Mouse (Mus musculus): ENCODE measurements at regions not wholly inside any gene's neighbourhood (a gene's known extent, or its start where the extent isn't known, plus 50 kb on each side); places are given as distances from the start of the nearest gene placed in this dataset.
A peak's percentile ranks its signal among the peaks of the same experiment; 100 is the strongest.

- no peaks in the 10 kb centered on the region for H3K27me3 ChIP-seq (ENCODE audit: control insufficient read depth, insufficient read depth, low read length)
- no peaks in the 10 kb centered on the region for H3K9me3 ChIP-seq (ENCODE audit: control insufficient read depth, low read length)
- no peak overlapping the region for H3K9ac ChIP-seq (ENCODE audit: low read depth, low read length, severe bottlenecking)
- WGBS: 79% methylated on average over 4 of the region's 4 CpGs
- no peaks in the 10 kb centered on the region for H3K36me3 ChIP-seq (ENCODE audit: control insufficient read depth, insufficient read depth, low read length)
- DNase-seq (ENCODE audit: low spot score): no peak
- H3K4me1 ChIP-seq (ENCODE audit: control insufficient read depth, insufficient read depth, low read length): no peaks in the 10 kb centered on the region
- H3K27ac ChIP-seq (replicated peaks; ENCODE audit: low read depth, low read length): no peak overlapping the region
- TF ChIP-seq POLR2A (IDR thresholded peaks at IDR 0.05; ENCODE audit: borderline replicate concordance, extremely low read depth, insufficient read depth, insufficient read length): no peak
- no peak overlapping the region for H3K4me2 ChIP-seq (replicated peaks; ENCODE audit: low read depth, low read length, severe bottlenecking)
- no peak for ATAC-seq (ENCODE audit: low FRiP score, low read depth)
- H3K4me3 ChIP-seq (replicated peaks; ENCODE audit: low read length): no peak overlapping the region
Measured at GRCm38 (mm10) chr3:117132897-117133296, 164.1 kb upstream of the Palmd start.

- Histone ChIP-seq H3K27ac (replicated peaks; ENCODE audit: low read depth, low read length) (no peak overlapping the region), H3K9me3 (ENCODE audit: control insufficient read depth, low read length) (no peaks in the 10 kb centered on the region), H3K27me3 (ENCODE audit: control insufficient read depth, insufficient read depth, low read length) (no peaks in the 10 kb centered on the region), H3K36me3 (ENCODE audit: control insufficient read depth, insufficient read depth, low read length) (no peaks in the 10 kb centered on the region), H3K4me3 (replicated peaks; ENCODE audit: low read length) (no peak overlapping the region), H3K4me2 (replicated peaks; ENCODE audit: low read depth, low read length, severe bottlenecking) (no peak overlapping the region), H3K9ac (ENCODE audit: low read depth, low read length, severe bottlenecking) (no peak overlapping the region), H3K4me1 (ENCODE audit: control insufficient read depth, insufficient read depth, low read length) (no peaks in the 10 kb centered on the region)
- ATAC-seq (ENCODE audit: low FRiP score, low read depth) (no peak), DNase-seq (ENCODE audit: low spot score) (no peak)
- no peak for TF ChIP-seq POLR2A (IDR thresholded peaks at IDR 0.05; ENCODE audit: borderline replicate concordance, extremely low read depth, insufficient read depth, insufficient read length)
- WGBS: 92% methylated on average over 3 of the region's 3 CpGs
Measured at GRCm38 (mm10) chr3:117122211-117122610, 153.4 kb upstream of the Palmd start.

GRCm38 (mm10) chr3:117120086-117121055 is 151.6 kb upstream of the Palmd start:
- Histone ChIP-seq H3K4me3 (replicated peaks; ENCODE audit: low read length) (no peak overlapping the region), H3K4me2 (replicated peaks; ENCODE audit: low read depth, low read length, severe bottlenecking) (no peak overlapping the region), H3K9me3 (ENCODE audit: control insufficient read depth, low read length) (no peaks in the 10 kb centered on the region), H3K4me1 (ENCODE audit: control insufficient read depth, insufficient read depth, low read length) (no peaks in the 10 kb centered on the region), H3K36me3 (ENCODE audit: control insufficient read depth, insufficient read depth, low read length) (no peaks in the 10 kb centered on the region), H3K27me3 (ENCODE audit: control insufficient read depth, insufficient read depth, low read length) (no peaks in the 10 kb centered on the region), H3K27ac (replicated peaks; ENCODE audit: low read depth, low read length) (no peak overlapping the region), H3K9ac (ENCODE audit: low read depth, low read length, severe bottlenecking) (no peak overlapping the region)
- ATAC-seq (ENCODE audit: low FRiP score, low read depth) (no peak), DNase-seq (ENCODE audit: low spot score) (peak; percentile 63)
- 55% methylated on average over 13 of the region's 13 CpGs for WGBS
- no peak for TF ChIP-seq POLR2A (IDR thresholded peaks at IDR 0.05; ENCODE audit: borderline replicate concordance, extremely low read depth, insufficient read depth, insufficient read length)

GRCm38 (mm10) chr3:117119576-117119975 is 150.8 kb upstream of the Palmd start:
- H3K4me1 ChIP-seq (ENCODE audit: control insufficient read depth, insufficient read depth, low read length): no peaks in the 10 kb centered on the region
- H3K4me2 ChIP-seq (replicated peaks; ENCODE audit: low read depth, low read length, severe bottlenecking): no peak overlapping the region
- no peak for TF ChIP-seq POLR2A (IDR thresholded peaks at IDR 0.05; ENCODE audit: borderline replicate concordance, extremely low read depth, insufficient read depth, insufficient read length)
- WGBS: 68% methylated on average over 5 of the region's 5 CpGs
- H3K27ac ChIP-seq (replicated peaks; ENCODE audit: low read depth, low read length): no peak overlapping the region
- H3K4me3 ChIP-seq (replicated peaks; ENCODE audit: low read length): no peak overlapping the region
- ATAC-seq (ENCODE audit: low FRiP score, low read depth): no peak
- no peaks in the 10 kb centered on the region for H3K36me3 ChIP-seq (ENCODE audit: control insufficient read depth, insufficient read depth, low read length)
- no peaks in the 10 kb centered on the region for H3K27me3 ChIP-seq (ENCODE audit: control insufficient read depth, insufficient read depth, low read length)
- H3K9me3 ChIP-seq (ENCODE audit: control insufficient read depth, low read length): no peaks in the 10 kb centered on the region
- no peak overlapping the region for H3K9ac ChIP-seq (ENCODE audit: low read depth, low read length, severe bottlenecking)
- DNase-seq (ENCODE audit: low spot score): no peak

- no peak for TF ChIP-seq POLR2A (IDR thresholded peaks at IDR 0.05; ENCODE audit: borderline replicate concordance, extremely low read depth, insufficient read depth, insufficient read length)
- Histone ChIP-seq H3K27me3 (ENCODE audit: control insufficient read depth, insufficient read depth, low read length) (no peaks in the 10 kb centered on the region), H3K9me3 (ENCODE audit: control insufficient read depth, low read length) (no peaks in the 10 kb centered on the region), H3K4me3 (replicated peaks; ENCODE audit: low read length) (no peak overlapping the region), H3K9ac (ENCODE audit: low read depth, low read length, severe bottlenecking) (no peak overlapping the region), H3K4me2 (replicated peaks; ENCODE audit: low read depth, low read length, severe bottlenecking) (no peak overlapping the region), H3K36me3 (ENCODE audit: control insufficient read depth, insufficient read depth, low read length) (no peaks in the 10 kb centered on the region), H3K27ac (replicated peaks; ENCODE audit: low read depth, low read length) (no peak overlapping the region), H3K4me1 (ENCODE audit: control insufficient read depth, insufficient read depth, low read length) (no peaks in the 10 kb centered on the region)
- DNase-seq (ENCODE audit: low spot score) (no peak), ATAC-seq (ENCODE audit: low FRiP score, low read depth) (no peak)
- 60% methylated on average over 1 of the region's 1 CpGs for WGBS
Measured at GRCm38 (mm10) chr3:117117838-117118237, 149.1 kb upstream of the Palmd start.
